Mouse (Mus musculus): ENCODE measurements at regions not wholly inside any gene's neighbourhood (a gene's known extent, or its start where the extent isn't known, plus 50 kb on each side); places are given as distances from the start of the nearest gene placed in this dataset.

GRCm38 (mm10) chr19:15154693-15155092, 556.8 kb upstream of the Tle4 start:
- in situ Hi-C loops (cut with MboI; ENCODE audit: unreplicated experiment in 2 of 2) = no loop called here

- in situ Hi-C loops (cut with MboI; ENCODE audit: unreplicated experiment in 2 of 2) = no loop called here
Observed at GRCm38 (mm10) chr19:15146325-15146724, 548.5 kb upstream of the Tle4 start.

GRCm38 (mm10) chr19:15127122-15127521, 529.3 kb upstream of the Tle4 start:
- in situ Hi-C loops (cut with MboI; ENCODE audit: unreplicated experiment in 2 of 2) = no loop called here

GRCm38 (mm10) chr19:15108441-15109026, 510.7 kb upstream of the Tle4 start:
- in situ Hi-C loops (cut with MboI; ENCODE audit: unreplicated experiment in 2 of 2) = no loop called here

GRCm38 (mm10) chr19:15095054-15095453, 497.2 kb upstream of the Tle4 start:
- in situ Hi-C loops (cut with MboI; ENCODE audit: unreplicated experiment in 2 of 2) = no loop called here

- in situ Hi-C loops (cut with MboI; ENCODE audit: unreplicated experiment in 2 of 2) = no loop called here
Observed at GRCm38 (mm10) chr19:15093534-15093933, 495.7 kb upstream of the Tle4 start.

- in situ Hi-C loops (cut with MboI; ENCODE audit: unreplicated experiment in 2 of 2) = no loop called here
Observed at GRCm38 (mm10) chr19:15080638-15081037, 482.8 kb upstream of the Tle4 start.

- in situ Hi-C loops (cut with MboI; ENCODE audit: unreplicated experiment in 2 of 2) = no loop called here
Observed at GRCm38 (mm10) chr19:15057801-15058200, 459.9 kb upstream of the Tle4 start.

GRCm38 (mm10) chr19:15053582-15054141, 455.8 kb upstream of the Tle4 start:
- in situ Hi-C loops (cut with MboI; ENCODE audit: unreplicated experiment in 2 of 2) = no loop called here

GRCm38 (mm10) chr19:15052642-15053239, 454.9 kb upstream of the Tle4 start:
- in situ Hi-C loops (cut with MboI; ENCODE audit: unreplicated experiment in 2 of 2) = no loop called here

- in situ Hi-C loops (cut with MboI; ENCODE audit: unreplicated experiment in 2 of 2) = loop anchor here (25.0 kb wide), 3 partner anchors 739 to 961 kb away; partner anchors contain the start of gene Cep78 (in 1 of the 2)
Observed at GRCm38 (mm10) chr19:15047896-15048295, 450.0 kb upstream of the Tle4 start.

- in situ Hi-C loops (cut with MboI; ENCODE audit: unreplicated experiment in 2 of 2) = loop anchor here (25.0 kb wide), 3 partner anchors 740 to 960 kb away; partner anchors contain the start of gene Cep78 (in 1 of the 2)
Observed at GRCm38 (mm10) chr19:15047306-15047868, 449.5 kb upstream of the Tle4 start.

- in situ Hi-C loops (cut with MboI; ENCODE audit: unreplicated experiment in 2 of 2) = loop anchor here (5.0 to 25.0 kb wide), 9 partner anchors 651 to 1058 kb away; partner anchors contain the start of gene Cep78 (in 1 of the 2)
Observed at GRCm38 (mm10) chr19:15035554-15035953, 437.7 kb upstream of the Tle4 start.

- in situ Hi-C loops (cut with MboI; ENCODE audit: unreplicated experiment in 2 of 2) = loop anchor here (10.0 to 25.0 kb wide), 6 partner anchors 649 to 953 kb away; partner anchors contain the start of gene Cep78 (in 1 of the 2)
Observed at GRCm38 (mm10) chr19:15033921-15034320, 436.1 kb upstream of the Tle4 start.

GRCm38 (mm10) chr19:15033396-15033795, 435.5 kb upstream of the Tle4 start:
- in situ Hi-C loops (cut with MboI; ENCODE audit: unreplicated experiment in 2 of 2) = loop anchor here (10.0 to 25.0 kb wide), 6 partner anchors 649 to 954 kb away; partner anchors contain the start of gene Cep78 (in 1 of the 2)

GRCm38 (mm10) chr19:15032297-15032947, 434.6 kb upstream of the Tle4 start:
- in situ Hi-C loops (cut with MboI; ENCODE audit: unreplicated experiment in 2 of 2) = loop anchor here (10.0 to 25.0 kb wide), 6 partner anchors 648 to 955 kb away; partner anchors contain the start of gene Cep78 (in 1 of the 2)

- in situ Hi-C loops (cut with MboI; ENCODE audit: unreplicated experiment in 2 of 2) = loop anchor here (10.0 to 25.0 kb wide), 6 partner anchors 647 to 956 kb away; partner anchors contain the start of gene Cep78 (in 1 of the 2)
Observed at GRCm38 (mm10) chr19:15031483-15031882, 433.6 kb upstream of the Tle4 start.

- in situ Hi-C loops (cut with MboI; ENCODE audit: unreplicated experiment in 2 of 2) = no loop called here
Observed at GRCm38 (mm10) chr19:15003596-15003995, 405.7 kb upstream of the Tle4 start.

- in situ Hi-C loops (cut with MboI; ENCODE audit: unreplicated experiment in 2 of 2) = no loop called here
Observed at GRCm38 (mm10) chr19:14993344-14993743, 395.5 kb upstream of the Tle4 start.

- in situ Hi-C loops (cut with MboI; ENCODE audit: unreplicated experiment in 2 of 2) = no loop called here
Observed at GRCm38 (mm10) chr19:14970161-14970560, 372.3 kb upstream of the Tle4 start.

- in situ Hi-C loops (cut with MboI; ENCODE audit: unreplicated experiment in 2 of 2) = no loop called here
Observed at GRCm38 (mm10) chr19:14968283-14968682, 370.4 kb upstream of the Tle4 start.

Measured in v-Abl transformed pro-B cells (cell line).